Mouse (Mus musculus) retina, postnatal 7 days (tissue): ENCODE data around the gene Dlg4.
A peak's percentile ranks its signal among the peaks of the same experiment; 100 is the strongest.

Experiments
- DNase-seq: peaks from one replicate; pipeline ENCODE4 v3.0.0-alpha.2; 2012; ENCODE audit warnings: low read depth, low spot score

Dlg4 gene

GRCm38 (mm10) chr11:70019495-70020021 lies 2.8 kb downstream of the Dlg4 start:
- no peak for DNase-seq

DNA sequence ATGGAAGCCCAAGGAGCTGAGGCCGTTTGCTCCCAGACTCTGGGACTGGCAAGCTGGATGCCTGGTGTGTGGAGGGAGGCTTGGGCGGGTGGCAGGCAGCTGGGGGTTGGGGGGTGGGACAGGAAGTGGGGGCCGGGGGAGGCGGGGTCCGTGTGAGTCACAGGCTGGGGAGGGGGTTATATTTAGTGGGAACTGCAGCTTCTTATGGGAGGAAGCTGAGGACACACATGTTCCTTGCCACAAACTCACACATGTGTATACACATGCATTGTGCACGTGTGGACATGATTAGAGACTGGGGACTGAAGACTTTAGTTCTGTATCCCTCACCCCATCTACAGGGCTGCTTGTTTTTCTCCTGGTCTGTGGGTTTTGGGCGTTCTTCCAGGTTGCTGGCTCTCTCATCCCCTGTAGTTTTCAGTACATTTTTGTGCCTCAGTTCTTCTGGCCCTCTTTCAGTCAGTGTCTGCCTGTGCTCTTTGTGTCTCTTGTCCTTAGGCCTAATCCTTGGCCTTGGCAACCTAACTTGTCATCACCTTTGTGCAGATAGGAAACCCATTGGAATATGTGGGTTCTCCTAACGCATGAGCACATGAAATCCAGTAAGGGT lies 3.4 kb downstream of the Dlg4 start:
- no peak for DNase-seq

DNA sequence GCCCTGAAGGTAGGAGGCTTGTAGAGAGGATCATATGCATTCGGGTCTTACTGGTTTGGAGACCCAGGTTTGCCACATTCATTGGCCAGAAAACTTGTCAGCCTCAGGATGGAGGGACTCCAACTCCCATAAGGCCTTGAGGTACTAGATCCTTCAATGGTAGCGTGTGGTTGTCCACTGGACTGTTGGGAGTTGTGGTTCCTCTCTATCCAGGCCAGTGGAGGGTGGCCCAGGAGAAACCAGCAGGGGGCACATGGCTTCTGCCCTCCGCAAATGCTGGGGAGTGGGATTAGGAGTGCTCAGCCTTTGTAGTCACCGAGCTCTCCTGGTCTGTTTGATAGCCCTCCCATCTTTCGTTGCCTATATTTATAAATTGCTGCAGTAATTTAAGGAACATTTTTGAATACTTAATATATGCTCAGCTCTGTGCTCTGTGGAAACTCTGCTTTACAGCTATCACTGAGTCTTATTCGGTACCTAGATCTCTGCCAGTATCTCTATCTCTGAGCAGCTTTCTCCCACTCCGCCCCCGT lies 4.1 kb downstream of the Dlg4 start:
- peak; percentile 78 for DNase-seq

- DNase-seq = peak; percentile 98
Measured at GRCm38 (mm10) chr11:70021264-70022132, 4.8 kb downstream of the Dlg4 start.

- no peak for DNase-seq
Measured at GRCm38 (mm10) chr11:70023481-70024150, 6.9 kb downstream of the Dlg4 start.

DNA sequence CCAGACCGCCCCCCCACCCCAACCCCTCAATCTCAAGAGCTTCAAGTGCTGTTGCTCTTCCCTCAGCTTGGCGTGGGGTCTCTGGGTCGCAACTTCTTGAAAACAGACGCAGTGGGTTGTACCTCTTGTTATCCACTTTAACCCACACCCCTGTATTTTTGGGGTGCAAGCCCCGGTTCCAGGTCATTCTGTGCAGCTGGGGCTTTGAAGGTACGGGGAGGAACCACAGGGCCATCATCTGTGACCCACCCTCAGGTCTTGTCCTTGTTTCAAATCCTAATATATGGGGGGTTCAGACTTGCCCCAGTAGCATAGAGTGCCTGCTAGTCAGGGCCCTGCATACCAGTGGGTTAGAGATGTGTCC lies 7.4 kb downstream of the Dlg4 start:
- no peak for DNase-seq

GRCm38 (mm10) chr11:70026689-70027088 lies 9.9 kb downstream of the Dlg4 start:
- DNase-seq = no peak

DNA sequence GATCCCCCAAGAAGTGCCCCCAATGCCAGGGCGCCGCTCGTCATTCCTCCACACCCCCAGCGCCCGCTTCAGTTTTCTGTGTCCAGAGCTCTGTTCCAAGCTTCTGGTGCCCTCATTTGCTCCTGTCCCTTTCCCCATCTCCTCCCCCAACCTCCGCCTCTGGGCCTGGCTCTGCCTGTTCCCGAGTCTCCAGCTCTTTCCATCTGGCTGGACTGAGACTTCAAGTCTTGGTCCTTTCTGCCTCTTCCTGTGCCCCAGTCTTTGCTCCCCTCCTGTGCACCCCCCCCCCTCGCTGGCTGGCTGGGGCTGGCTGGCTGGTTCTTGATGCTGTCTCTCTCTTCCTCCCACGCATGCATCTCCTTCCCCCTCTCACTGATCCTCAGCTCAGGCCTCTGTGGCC lies 10.7 kb downstream of the Dlg4 start:
- DNase-seq = no peak

GRCm38 (mm10) chr11:70028401-70029129 lies 11.8 kb downstream of the Dlg4 start:
- no peak for DNase-seq

DNA sequence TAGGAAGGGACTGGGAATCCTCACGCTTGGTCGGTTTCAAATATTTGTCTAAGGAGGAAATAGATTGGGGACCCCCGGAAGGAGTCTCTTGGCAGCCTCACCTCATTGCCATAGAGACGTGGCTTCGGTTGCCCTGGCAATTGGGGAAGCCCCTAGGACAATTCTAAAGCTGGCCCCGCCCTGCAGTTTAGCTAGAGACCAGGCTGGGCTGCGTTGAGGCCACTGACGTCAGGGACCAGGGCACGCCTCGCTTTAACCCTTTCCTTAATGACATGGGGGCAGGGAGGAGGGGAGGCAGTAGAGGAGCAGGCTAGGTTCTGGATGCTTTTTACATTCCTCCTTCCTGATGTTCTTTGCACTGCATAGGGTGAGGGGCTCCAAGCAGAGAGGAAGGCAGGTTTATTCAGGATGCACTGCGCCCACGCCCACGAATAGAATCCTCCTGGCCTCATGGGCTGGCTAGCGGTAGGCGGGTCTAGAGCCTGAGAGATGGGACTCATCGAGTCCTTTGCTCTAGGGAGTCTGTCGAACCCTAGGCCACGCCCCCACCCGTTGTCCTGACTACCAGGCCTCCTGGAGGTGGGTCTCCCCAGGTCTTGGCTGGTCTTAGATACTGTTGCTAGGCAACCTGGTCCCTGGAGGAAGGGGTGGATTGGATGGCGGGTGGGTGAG lies 12.5 kb downstream of the Dlg4 start:
- DNase-seq = peak; percentile 51

DNA sequence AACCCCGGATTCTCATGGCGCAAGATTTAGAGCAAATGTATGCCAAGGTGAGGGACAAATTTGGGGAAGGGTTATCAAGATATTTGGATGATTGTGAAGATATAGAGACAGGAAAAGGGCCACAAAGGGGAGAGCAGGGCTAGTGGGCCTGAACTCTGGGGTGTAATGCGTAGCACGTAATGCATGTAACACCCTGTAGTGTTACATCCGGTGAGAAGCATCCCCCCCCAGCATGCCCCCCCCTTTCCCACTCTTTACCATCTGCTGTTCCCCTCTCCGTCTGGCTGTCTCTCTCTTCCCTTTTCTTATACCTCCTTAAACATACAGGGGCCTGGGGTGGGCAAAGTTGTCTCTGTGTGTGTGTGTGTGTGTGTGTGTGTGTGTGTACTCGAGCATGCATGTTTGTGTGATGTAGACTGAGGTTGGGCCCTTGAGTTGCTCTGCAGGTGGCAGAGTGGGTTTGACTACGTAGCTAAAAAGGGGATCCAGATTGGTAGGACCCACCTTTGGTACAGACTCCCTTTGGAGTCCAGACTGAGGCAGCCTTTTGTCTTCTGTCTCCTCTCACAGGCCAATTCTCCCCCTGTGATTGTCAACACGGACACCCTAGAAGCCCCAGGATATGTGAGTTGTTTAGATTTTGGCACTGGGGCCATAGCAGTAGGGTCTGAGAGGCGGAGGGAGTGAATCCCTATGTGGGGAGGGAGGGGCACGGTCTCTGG lies 13.2 kb downstream of the Dlg4 start:
- DNase-seq = no peak

GRCm38 (mm10) chr11:70030651-70031320 lies 14.0 kb downstream of the Dlg4 start:
- no peak for DNase-seq

- no peak for DNase-seq
Measured at GRCm38 (mm10) chr11:70031321-70031670, 14.6 kb downstream of the Dlg4 start.

- DNase-seq = no peak
Measured at GRCm38 (mm10) chr11:70038174-70038573, 21.4 kb downstream of the Dlg4 start.

GRCm38 (mm10) chr11:70039631-70040030 lies 22.9 kb downstream of the Dlg4 start:
- no peak for DNase-seq

DNA sequence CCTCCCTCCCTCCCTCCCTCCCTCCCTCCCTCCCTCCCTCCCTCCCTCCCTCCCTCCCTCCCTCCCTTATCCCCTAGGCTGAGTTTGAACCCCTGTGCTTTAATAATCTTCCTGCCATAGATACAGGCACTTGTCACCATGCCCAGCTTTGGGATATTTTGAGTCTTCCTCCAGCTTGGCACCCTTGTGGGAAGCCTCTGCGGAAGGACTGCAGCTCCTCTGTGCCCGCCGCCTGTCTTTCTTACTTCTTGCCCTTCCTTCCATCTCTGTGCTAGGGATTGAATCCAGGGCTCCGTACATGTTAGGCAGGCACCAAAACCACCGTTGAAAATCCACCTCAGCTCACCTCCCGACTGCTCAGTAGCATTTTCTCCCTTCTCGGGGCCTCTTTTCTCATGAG lies 23.4 kb downstream of the Dlg4 start:
- no peak for DNase-seq

- no peak for DNase-seq
Measured at GRCm38 (mm10) chr11:70042309-70043085, 25.8 kb downstream of the Dlg4 start.

DNA sequence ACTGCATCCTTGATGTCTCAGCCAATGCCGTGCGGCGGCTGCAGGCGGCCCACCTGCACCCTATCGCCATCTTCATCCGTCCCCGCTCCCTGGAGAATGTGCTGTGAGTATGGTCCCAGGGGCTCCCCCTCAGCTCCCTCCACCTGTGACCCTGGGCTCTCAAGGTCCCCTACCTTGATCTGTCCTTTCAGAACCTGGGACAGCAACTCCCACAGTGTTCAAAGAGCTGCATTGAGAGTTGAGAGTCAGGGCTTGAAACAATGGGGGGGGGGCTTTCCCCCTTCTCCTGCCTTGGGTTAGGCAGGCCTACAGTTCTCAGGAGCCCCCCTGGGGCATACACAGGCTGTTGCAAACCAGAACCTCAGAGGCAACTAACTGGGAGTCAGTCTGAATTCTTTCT lies 26.9 kb downstream of the Dlg4 start:
- no peak for DNase-seq

- DNase-seq = no peak
Measured at GRCm38 (mm10) chr11:70045435-70045834, 28.7 kb downstream of the Dlg4 start.
